Mouse (Mus musculus) kidney, postnatal 14 days (tissue): ENCODE data around the gene Ier2.

ENCODE experiments used
- DNase-seq: peaks from one replicate; pipeline ENCODE4 v3.0.0; 2022; ENCODE audit warnings: mixed read lengths

The Ier2 gene

GRCm38 (mm10) chr8:84662581-84663065, at the start of gene Ier2:
Gene Ier2, minus strand, starts transcription at chr8:84662852.
- peak; percentile 97 for DNase-seq

GRCm38 (mm10) chr8:84711933-84712758, 49.5 kb upstream of the Ier2 start:
- peak; percentile 65 for DNase-seq

GRCm38 (mm10) chr8:84711312-84711711, 48.7 kb upstream of the Ier2 start:
- DNase-seq: no peak

GRCm38 (mm10) chr8:84709931-84710330, 47.3 kb upstream of the Ier2 start:
- DNase-seq: no peak

- DNase-seq: peak; percentile 89
These were observed 46.3 kb upstream of the Ier2 start for GRCm38 (mm10) chr8:84708774-84709475.

- DNase-seq: no peak
These were observed 45.5 kb upstream of the Ier2 start for GRCm38 (mm10) chr8:84708071-84708541.

GRCm38 (mm10) chr8:84707267-84707883, 44.7 kb upstream of the Ier2 start:
- no peak for DNase-seq

GRCm38 (mm10) chr8:84706610-84707266, 44.1 kb upstream of the Ier2 start:
- no peak for DNase-seq

GRCm38 (mm10) chr8:84705960-84706359, 43.3 kb upstream of the Ier2 start:
- no peak for DNase-seq

- no peak for DNase-seq
These were observed 42.5 kb upstream of the Ier2 start for GRCm38 (mm10) chr8:84704867-84705831.

- peak; percentile 80 for DNase-seq
These were observed 41.7 kb upstream of the Ier2 start for GRCm38 (mm10) chr8:84704356-84704755.

- no peak for DNase-seq
These were observed 41.0 kb upstream of the Ier2 start for GRCm38 (mm10) chr8:84703466-84704249.

GRCm38 (mm10) chr8:84702963-84703465, 40.4 kb upstream of the Ier2 start:
- no peak for DNase-seq

GRCm38 (mm10) chr8:84702561-84702960, 39.9 kb upstream of the Ier2 start:
- DNase-seq: no peak

- peak; percentile 80 for DNase-seq
These were observed 38.6 kb upstream of the Ier2 start, which contains the start of gene Lyl1 for GRCm38 (mm10) chr8:84700941-84701911. Gene Lyl1, plus strand, starts transcription at chr8:84701457.

- DNase-seq: no peak
These were observed 37.9 kb upstream of the Ier2 start for GRCm38 (mm10) chr8:84700526-84700925.

GRCm38 (mm10) chr8:84699861-84700322, 37.2 kb upstream of the Ier2 start:
- peak; percentile 89 for DNase-seq

- peak; percentile 83 for DNase-seq
These were observed 36.3 kb upstream of the Ier2 start for GRCm38 (mm10) chr8:84698929-84699401.

- no peak for DNase-seq
These were observed 35.6 kb upstream of the Ier2 start for GRCm38 (mm10) chr8:84698288-84698687.
